Mouse (Mus musculus): ENCODE measurements around the gene Dgat2.

DNA sequence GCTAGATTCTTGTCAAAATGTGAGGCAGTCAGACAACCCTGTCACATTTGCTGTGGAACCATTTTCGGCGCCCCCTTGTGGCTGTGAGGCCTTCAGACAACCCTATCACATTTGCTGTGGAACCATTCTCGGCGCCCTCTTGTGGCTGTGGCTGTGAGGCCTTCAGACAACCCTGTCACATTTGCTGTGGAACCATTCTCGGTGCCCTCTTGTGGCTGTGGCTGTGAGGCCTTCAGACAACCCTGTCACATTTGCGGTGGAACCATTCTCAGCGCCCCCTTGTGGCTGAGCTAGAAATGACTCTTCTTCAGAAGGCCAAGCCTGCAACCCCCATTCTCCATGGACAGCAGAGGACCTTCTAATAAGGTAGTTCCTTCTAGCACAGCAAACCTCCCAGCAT is 31.2 kb downstream of the Dgat2 start:
- TF ChIP-seq RAD21 (IDR thresholded peaks at IDR 0.05; ENCODE audit: low read depth, low read length): peak; percentile 91
- TF ChIP-seq EP300 (IDR thresholded peaks at IDR 0.05; ENCODE audit: low read length): no peak
- TF ChIP-seq CHD2 (IDR thresholded peaks at IDR 0.05; ENCODE audit: low read length): no peak

All from CH12.LX (cell line).